Mouse (Mus musculus) bone marrow macrophage, adult 2 months (primary cell): ENCODE data around the gene Stat4. TPM values are rescaled to one million over a fixed set of nuclear protein-coding genes. Genes with fewer than 3 reads are reported as not detected.

Experiments used
- H3K27ac ChIP-seq: 2 replicates; pipeline ENCODE4 v1.5.1; 2012; ENCODE audit warnings: low read depth, low read length; ENCODE audit not compliant: insufficient read depth
- H3K4me1 ChIP-seq: 2 replicates; pipeline ENCODE4 v1.6.1; 2012; ENCODE audit warnings: low read length; ENCODE audit not compliant: control insufficient read depth, insufficient read depth
- H3K4me3 ChIP-seq: 2 replicates; pipeline ENCODE4 v1.5.1; 2012; ENCODE audit warnings: mild to moderate bottlenecking, low read length, moderate library complexity; ENCODE audit not compliant: insufficient read depth
- CTCF ChIP-seq: IDR thresholded peaks from 2 replicates; pipeline ENCODE4 v1.5.1; 2012; ENCODE audit warnings: low read depth, mild to moderate bottlenecking, low read length, moderate library complexity
- POLR2A ChIP-seq: IDR thresholded peaks from 2 replicates; pipeline ENCODE4 v1.6.1; 2012; ENCODE audit warnings: mild to moderate bottlenecking, low read depth, low read length, borderline replicate concordance
- polyA plus RNA-seq: library from polyadenylated mRNA; stranded (reverse); fragments of >200 nt; gene quantifications from 2 replicates; pipeline ENCODE4 v1.2.4, GENCODE M21; 2012; ENCODE audit not compliant: missing spikeins, insufficient read depth, insufficient read length

Gene Stat4
- polyA plus RNA-seq, 1 experiment: 5.4 TPM

DNA sequence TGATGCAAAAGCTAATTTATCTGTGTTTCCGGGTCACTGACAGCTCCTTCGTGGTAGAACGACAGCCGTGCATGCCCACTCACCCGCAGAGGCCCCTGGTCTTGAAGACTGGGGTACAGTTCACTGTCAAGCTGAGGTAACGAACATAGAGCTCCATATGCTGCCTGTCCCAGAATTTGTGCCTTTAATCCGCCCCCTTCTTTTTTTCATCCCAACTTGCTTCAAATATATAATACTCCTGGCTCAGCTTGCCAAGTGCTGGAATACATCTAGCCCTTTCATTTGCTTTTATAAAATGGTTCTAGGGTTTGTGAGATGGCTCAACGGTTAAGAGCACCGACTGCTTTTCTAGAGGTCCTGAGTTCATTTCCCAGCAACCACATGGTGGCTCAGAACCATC is 153.6 kb downstream of the Stat4 start:
- Histone ChIP-seq H3K27ac (no peak overlapping the region), H3K4me1 (peaks cover 11% of the 10 kb centered on the region), H3K4me3 (no peak overlapping the region)
- no peak for TF ChIP-seq CTCF
- TF ChIP-seq POLR2A: no peak

DNA sequence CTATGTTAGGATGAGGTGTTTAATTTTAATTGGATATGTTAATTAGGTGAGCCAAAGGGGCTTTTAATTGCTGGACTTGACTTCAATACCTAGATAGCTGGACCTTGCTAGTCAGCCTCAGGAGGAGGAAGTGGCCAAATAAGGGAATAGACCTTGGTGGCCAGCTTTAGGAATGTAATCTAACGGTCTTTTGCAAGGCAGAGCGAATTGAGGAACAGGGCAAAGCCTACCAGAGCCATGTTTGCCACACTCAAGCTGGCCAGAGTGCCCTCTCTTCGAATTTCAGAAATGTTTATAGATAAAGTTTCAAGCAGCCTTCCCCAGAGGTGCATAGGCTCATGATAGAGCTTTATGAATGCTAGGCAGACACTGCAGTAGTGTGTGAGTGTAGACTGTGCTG is 154.5 kb downstream of the Stat4 start:
- H3K4me1 ChIP-seq: peaks cover 11% of the 10 kb centered on the region
- TF ChIP-seq CTCF: no peak
- no peak for TF ChIP-seq POLR2A
- H3K27ac ChIP-seq: peak overlapping the region; percentile 30
- H3K4me3 ChIP-seq: no peak overlapping the region

DNA sequence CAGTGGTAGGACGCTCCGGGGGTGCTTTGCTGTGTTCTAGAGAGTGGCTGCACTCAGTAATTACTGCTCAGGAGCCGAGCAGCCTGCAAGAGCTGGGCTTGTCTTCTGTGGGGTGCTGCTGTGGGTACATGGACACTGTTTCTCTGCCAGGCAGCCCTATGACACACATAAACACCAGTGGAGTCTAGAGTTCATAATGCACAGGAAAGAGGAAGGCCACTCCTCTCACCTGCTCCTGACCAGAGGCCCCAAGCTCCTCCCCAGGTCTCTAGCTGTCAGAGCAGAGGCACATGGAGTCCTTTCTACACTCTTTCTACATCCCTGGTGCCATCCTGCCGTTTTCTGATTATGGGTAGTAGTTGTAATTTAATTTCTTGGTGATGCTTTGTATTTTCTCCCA is 155.2 kb downstream of the Stat4 start:
- Histone ChIP-seq H3K27ac (no peak overlapping the region), H3K4me3 (no peak overlapping the region), H3K4me1 (peaks cover 11% of the 10 kb centered on the region)
- TF ChIP-seq CTCF (no peak), POLR2A (no peak)

DNA sequence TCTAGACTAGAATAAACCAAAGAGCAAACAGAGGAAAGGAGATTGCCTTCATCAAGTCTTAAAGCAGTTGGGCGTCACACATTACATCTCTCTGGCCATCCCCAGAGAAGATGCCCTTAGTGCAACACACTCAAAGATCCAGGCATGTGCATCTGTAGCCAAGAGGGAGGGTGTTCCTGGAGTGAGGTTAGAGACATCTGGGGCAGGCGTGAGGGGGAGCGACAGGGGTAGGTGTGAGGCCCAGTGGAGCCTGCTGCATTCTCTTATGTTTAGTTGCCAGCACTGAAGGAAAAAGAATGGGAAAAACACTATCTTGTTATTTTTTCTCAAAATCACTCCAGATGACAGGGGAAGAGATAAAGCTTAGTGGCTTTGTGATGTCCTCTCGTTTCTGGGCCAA is 156.2 kb downstream of the Stat4 start:
- TF ChIP-seq CTCF: no peak
- no peak for TF ChIP-seq POLR2A
- peaks cover 11% of the 10 kb centered on the region for H3K4me1 ChIP-seq
- H3K27ac ChIP-seq: no peak overlapping the region
- no peak overlapping the region for H3K4me3 ChIP-seq

DNA sequence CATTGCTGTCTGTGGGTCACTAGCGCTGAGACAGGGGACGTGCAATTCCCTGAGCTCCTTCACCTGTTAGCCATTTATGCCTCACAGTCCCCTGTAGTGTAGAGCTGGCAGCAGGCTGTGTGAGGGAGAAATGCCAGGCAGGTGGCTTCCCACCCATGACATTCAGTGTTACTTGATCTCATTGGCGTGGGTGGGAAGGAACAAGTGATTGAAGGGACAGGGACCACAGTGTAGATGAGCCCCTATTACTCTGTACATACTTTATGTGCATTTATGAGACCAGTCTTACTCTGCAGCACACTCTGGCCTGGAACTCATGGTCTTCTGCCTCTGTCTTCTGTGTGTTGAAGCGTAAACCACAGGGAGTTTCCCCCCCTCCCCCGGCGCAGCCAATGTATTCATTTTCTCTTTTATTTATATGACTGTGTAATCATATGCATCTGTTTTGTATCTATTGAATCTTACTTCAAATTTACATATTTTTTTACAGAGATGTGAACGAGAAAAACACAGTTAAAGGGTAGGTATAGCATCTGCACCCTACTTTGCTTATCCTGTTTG is 156.7 kb downstream of the Stat4 start:
- Histone ChIP-seq H3K4me3 (no peak overlapping the region), H3K4me1 (peaks cover 11% of the 10 kb centered on the region), H3K27ac (no peak overlapping the region)
- TF ChIP-seq CTCF (no peak), POLR2A (no peak)

DNA sequence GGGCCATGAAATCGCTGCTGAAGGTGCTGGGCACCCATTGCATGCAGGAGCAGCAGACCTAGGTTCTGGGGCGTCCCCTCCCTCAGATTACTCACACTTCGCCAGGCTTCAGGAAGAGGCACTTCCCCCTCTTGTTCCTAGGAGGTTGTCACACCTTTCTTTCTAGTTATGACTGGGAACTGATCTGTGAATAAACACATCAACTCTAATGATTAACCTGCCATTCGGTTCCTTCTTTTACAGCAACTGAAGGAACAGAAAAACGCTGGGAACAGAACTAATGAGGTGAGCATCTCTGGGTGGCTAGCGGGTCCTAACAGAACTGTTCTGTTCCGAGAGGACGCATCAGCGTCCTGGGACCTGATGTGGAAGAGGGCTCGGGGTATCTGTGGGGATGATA is 158.0 kb downstream of the Stat4 start:
- H3K27ac ChIP-seq: no peak overlapping the region
- H3K4me3 ChIP-seq: no peak overlapping the region
- peaks cover 11% of the 10 kb centered on the region for H3K4me1 ChIP-seq
- TF ChIP-seq POLR2A: no peak
- no peak for TF ChIP-seq CTCF

DNA sequence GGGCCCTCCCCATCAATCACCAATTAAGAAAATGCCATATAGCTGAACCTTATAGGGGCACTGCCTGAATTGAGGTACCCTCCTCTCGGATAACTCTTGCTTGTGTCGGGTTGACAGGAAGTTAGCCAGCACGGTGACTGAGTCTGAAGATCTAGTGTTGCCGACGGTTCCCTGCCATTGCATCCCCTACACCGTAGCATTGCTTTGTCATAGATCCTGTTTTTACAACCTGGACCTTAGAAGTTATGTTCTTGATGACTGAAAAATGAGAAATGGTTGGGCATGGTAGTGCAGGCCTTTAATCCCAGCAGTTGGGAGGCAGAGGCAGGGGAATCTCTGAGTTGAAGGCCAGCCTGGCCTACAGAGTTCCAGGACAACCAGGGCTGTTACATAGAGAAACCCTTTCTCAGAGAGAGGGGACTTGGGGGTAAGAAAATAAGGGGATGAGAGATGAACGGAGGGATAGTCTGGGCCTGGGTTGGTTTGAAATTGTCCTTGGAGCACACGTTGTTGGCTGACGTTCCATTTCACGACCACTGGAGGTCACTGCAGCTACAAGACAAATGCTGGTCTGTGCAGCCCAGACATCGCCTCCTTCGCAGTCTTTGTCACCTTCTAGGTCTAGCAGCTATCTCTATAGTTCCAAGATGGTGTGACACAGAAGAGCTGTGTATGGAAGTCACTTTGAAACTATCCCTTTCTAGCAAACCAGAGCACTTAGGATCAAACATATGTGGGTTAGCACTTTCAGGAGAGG is 159.4 kb downstream of the Stat4 start:
- H3K27ac ChIP-seq: no peak overlapping the region
- H3K4me3 ChIP-seq: no peak overlapping the region
- peaks cover 8% of the 10 kb centered on the region for H3K4me1 ChIP-seq

DNA sequence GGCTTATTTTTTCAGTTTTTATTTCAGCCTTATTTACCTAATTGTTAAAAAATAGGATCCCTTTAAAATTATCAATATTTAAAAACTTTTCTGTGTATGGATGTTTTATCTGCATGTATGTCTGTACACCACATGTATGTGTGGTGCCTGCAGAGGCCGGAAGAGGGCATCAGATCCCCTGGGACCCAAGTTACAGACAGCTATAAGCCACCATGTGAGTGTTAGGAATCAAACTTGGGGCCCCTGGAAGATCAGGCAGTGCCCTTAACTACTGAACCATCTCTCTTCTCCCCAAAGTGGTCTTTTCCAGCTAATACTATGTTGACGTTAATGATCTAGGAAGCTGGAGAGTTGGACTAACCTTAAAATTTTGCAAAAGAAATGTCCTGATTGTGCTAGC is 160.5 kb downstream of the Stat4 start:
- no peak for TF ChIP-seq CTCF
- no peak for TF ChIP-seq POLR2A
- no peak overlapping the region for H3K27ac ChIP-seq
- no peak overlapping the region for H3K4me3 ChIP-seq
- H3K4me1 ChIP-seq: no peaks in the 10 kb centered on the region

More for the DNA sequence above, 159.4 kb downstream of the Stat4 start:
- 0 out of 2 replicates have a peak, but pooled peaks have one; percentile 1 for TF ChIP-seq CTCF
- TF ChIP-seq POLR2A: no peak

DNA sequence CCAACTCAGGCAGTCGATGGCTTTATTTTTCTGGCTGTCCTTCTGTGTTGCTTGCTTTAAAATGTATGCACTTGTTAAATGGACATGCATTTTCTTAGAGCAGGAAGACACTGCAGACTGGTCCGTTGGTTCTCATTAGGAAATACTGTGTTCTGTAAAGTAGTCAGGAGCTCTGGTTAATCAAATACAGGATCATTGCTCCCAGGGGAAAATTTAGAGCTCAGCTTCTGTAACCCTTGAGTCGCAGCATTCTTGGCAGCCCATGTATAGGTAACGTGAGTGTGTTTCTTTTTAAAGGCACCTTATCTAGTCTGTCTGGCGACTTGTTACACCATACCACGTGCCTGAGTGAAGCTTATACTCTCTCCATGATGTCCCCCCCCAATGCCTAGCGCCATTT is 161.2 kb downstream of the Stat4 start:
- no peak overlapping the region for H3K4me3 ChIP-seq
- no peaks in the 10 kb centered on the region for H3K4me1 ChIP-seq
- no peak for TF ChIP-seq CTCF
- no peak for TF ChIP-seq POLR2A
- H3K27ac ChIP-seq: no peak overlapping the region

DNA sequence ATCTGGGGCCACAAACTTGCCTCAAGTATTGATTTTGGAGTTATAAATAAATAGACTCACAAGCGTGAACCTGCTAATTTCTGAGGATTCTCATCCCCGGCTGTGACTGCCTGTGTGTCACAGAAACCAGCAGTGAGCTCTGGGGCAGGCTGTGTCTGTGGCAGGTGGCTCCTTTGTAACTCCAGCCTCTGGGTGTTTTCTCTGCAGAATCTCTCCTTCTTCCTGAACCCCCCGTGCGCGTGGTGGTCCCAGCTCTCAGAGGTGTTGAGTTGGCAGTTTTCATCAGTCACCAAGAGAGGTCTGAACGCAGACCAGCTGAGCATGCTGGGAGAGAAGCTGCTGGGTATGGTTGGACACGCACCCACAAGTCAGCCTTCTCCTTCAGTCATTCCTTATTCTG is 161.7 kb downstream of the Stat4 start:
- H3K4me3 ChIP-seq: no peak overlapping the region
- no peaks in the 10 kb centered on the region for H3K4me1 ChIP-seq
- H3K27ac ChIP-seq: no peak overlapping the region
- TF ChIP-seq POLR2A (no peak), CTCF (no peak)
